Mouse (Mus musculus): ENCODE results near the gene Itpripl2. TPM values are rescaled to one million over a fixed set of nuclear protein-coding genes. Genes with fewer than 3 reads are reported as not detected.

Itpripl2 gene
- total and polyA plus RNA-seq, 2 experiments from 2014 or later: 0.52 to 5.4 TPM

GRCm38 (mm10) chr7:118482001-118482400 is 9.8 kb downstream of the Itpripl2 start:
- Histone ChIP-seq H3K9ac (replicated peaks; ENCODE audit: low read length, poor library complexity, severe bottlenecking) (no peak overlapping the region), H3K9me3 (ENCODE audit: low read length) (no peaks in the 10 kb centered on the region), H3K36me3 (ENCODE audit: insufficient read depth, low read length) (no peaks in the 10 kb centered on the region), H3K27me3 (ENCODE audit: insufficient read depth, low read length) (0 out of 2 replicates have a peak, but pooled peaks cover 3% of the 10 kb centered on the region), H3K4me1 (ENCODE audit: insufficient read depth, low read length) (no peaks in the 10 kb centered on the region), H3K4me2 (ENCODE audit: low read depth, low read length, poor library complexity, severe bottlenecking) (no peak overlapping the region), H3K27ac (ENCODE audit: low read depth, low read length) (no peak overlapping the region), H3K4me3 (ENCODE audit: low read depth, low read length) (no peak overlapping the region)
- TF ChIP-seq CTCF (IDR thresholded peaks at IDR 0.05): no peak
- WGBS: 88% methylated on average over 2 of the region's 2 CpGs
- no peak for ATAC-seq (ENCODE audit: low FRiP score)
- DNase-seq (ENCODE audit: low spot score): no peak

- H3K4me1 ChIP-seq (ENCODE audit: insufficient read depth, low read length): no peaks in the 10 kb centered on the region
- H3K4me2 ChIP-seq (ENCODE audit: low read depth, low read length, poor library complexity, severe bottlenecking): no peak overlapping the region
- no peak overlapping the region for H3K9ac ChIP-seq (replicated peaks; ENCODE audit: low read length, poor library complexity, severe bottlenecking)
- no peak for DNase-seq (ENCODE audit: low spot score)
- no peaks in the 10 kb centered on the region for H3K9me3 ChIP-seq (ENCODE audit: low read length)
- H3K36me3 ChIP-seq (ENCODE audit: insufficient read depth, low read length): no peaks in the 10 kb centered on the region
- TF ChIP-seq CTCF (IDR thresholded peaks at IDR 0.05): no peak
- H3K27ac ChIP-seq (ENCODE audit: low read depth, low read length): no peak overlapping the region
- ATAC-seq (ENCODE audit: low FRiP score): no peak
- no peak overlapping the region for H3K4me3 ChIP-seq (ENCODE audit: low read depth, low read length)
- WGBS: 90% methylated on average over 10 of the region's 10 CpGs
- 0 out of 2 replicates have a peak, but pooled peaks cover 3% of the 10 kb centered on the region for H3K27me3 ChIP-seq (ENCODE audit: insufficient read depth, low read length)
Measured at GRCm38 (mm10) chr7:118481047-118481810, 10.5 kb downstream of the Itpripl2 start.

- 0 out of 2 replicates have a peak, but pooled peaks cover 3% of the 10 kb centered on the region for H3K27me3 ChIP-seq (ENCODE audit: insufficient read depth, low read length)
- ATAC-seq (ENCODE audit: low FRiP score) (no peak), DNase-seq (ENCODE audit: low spot score) (no peak)
- WGBS: 86% methylated on average over 9 of the region's 9 CpGs
- TF ChIP-seq CTCF (IDR thresholded peaks at IDR 0.05): no peak
- no peak overlapping the region for H3K4me3 ChIP-seq (ENCODE audit: low read depth, low read length)
- H3K27ac ChIP-seq (ENCODE audit: low read depth, low read length): no peak overlapping the region
- no peaks in the 10 kb centered on the region for H3K4me1 ChIP-seq (ENCODE audit: insufficient read depth, low read length)
- no peak overlapping the region for H3K4me2 ChIP-seq (ENCODE audit: low read depth, low read length, poor library complexity, severe bottlenecking)
- H3K36me3 ChIP-seq (ENCODE audit: insufficient read depth, low read length): no peaks in the 10 kb centered on the region
- no peaks in the 10 kb centered on the region for H3K9me3 ChIP-seq (ENCODE audit: low read length)
- H3K9ac ChIP-seq (replicated peaks; ENCODE audit: low read length, poor library complexity, severe bottlenecking): no peak overlapping the region
Measured at GRCm38 (mm10) chr7:118480160-118480709, 11.5 kb downstream of the Itpripl2 start.

GRCm38 (mm10) chr7:118478835-118479312 is 12.9 kb downstream of the Itpripl2 start:
- TF ChIP-seq CTCF (IDR thresholded peaks at IDR 0.05): no peak
- no peak overlapping the region for H3K27ac ChIP-seq (ENCODE audit: low read depth, low read length)

GRCm38 (mm10) chr7:118476428-118476827 is 15.3 kb downstream of the Itpripl2 start:
- H3K4me1 ChIP-seq (ENCODE audit: insufficient read depth, low read length): no peaks in the 10 kb centered on the region
- WGBS: 61% methylated on average over 5 of the region's 5 CpGs
- no peak for TF ChIP-seq CTCF (IDR thresholded peaks at IDR 0.05)
- DNase-seq (ENCODE audit: low spot score): no peak
- H3K9me3 ChIP-seq (ENCODE audit: low read length): no peaks in the 10 kb centered on the region
- no peaks in the 10 kb centered on the region for H3K36me3 ChIP-seq (ENCODE audit: insufficient read depth, low read length)
- no peak for ATAC-seq (ENCODE audit: low FRiP score)
- H3K27me3 ChIP-seq (ENCODE audit: insufficient read depth, low read length): 0 out of 2 replicates have a peak, but pooled peaks cover 3% of the 10 kb centered on the region
- no peak overlapping the region for H3K9ac ChIP-seq (replicated peaks; ENCODE audit: low read length, poor library complexity, severe bottlenecking)
- no peak overlapping the region for H3K4me3 ChIP-seq (ENCODE audit: low read depth, low read length)
- H3K4me2 ChIP-seq (ENCODE audit: low read depth, low read length, poor library complexity, severe bottlenecking): no peak overlapping the region
- no peak overlapping the region for H3K27ac ChIP-seq (ENCODE audit: low read depth, low read length)

More at GRCm38 (mm10) chr7:118478835-118479312, 12.9 kb downstream of the Itpripl2 start:
- no peak overlapping the region for H3K4me2 ChIP-seq (ENCODE audit: low read depth, low read length, poor library complexity, severe bottlenecking)
- no peaks in the 10 kb centered on the region for H3K36me3 ChIP-seq (ENCODE audit: insufficient read depth, low read length)
- no peaks in the 10 kb centered on the region for H3K4me1 ChIP-seq (ENCODE audit: insufficient read depth, low read length)
- H3K4me3 ChIP-seq (ENCODE audit: low read depth, low read length): no peak overlapping the region
- H3K27me3 ChIP-seq (ENCODE audit: insufficient read depth, low read length): 0 out of 2 replicates have a peak, but pooled peaks cover 3% of the 10 kb centered on the region
- whole genome bisulfite sequencing: 53% methylated on average over 3 of the region's 3 CpGs
- no peaks in the 10 kb centered on the region for H3K9me3 ChIP-seq (ENCODE audit: low read length)
- DNase-seq (ENCODE audit: low spot score): no peak
- H3K9ac ChIP-seq (replicated peaks; ENCODE audit: low read length, poor library complexity, severe bottlenecking): no peak overlapping the region
- ATAC-seq (ENCODE audit: low FRiP score): no peak

Data from midbrain, postnatal 0 days (tissue).